In genomic region chr7:13013671-13014070, GRCm38 (mm10) we compare ENCODE assay signal across 27 mouse cellular contexts. TPM values are rescaled to one million over a fixed set of nuclear protein-coding genes. Genes with fewer than 3 reads are reported as not detected.
"Had no signal": no experiment of that assay in that cellular context is flagged by ENCODE, and none has a peak within 500 bp of the region (broad histone marks: within the 10 kb centered on the region; RNA-seq: fewer than 3 reads in every experiment).

No protein-coding gene starts in this region.

- H3K36me3 ChIP-seq: intestine, embryonic 15.5 days; kidney, embryonic 15.5 days; limb, embryonic 12.5 days; limb, embryonic 15.5 days; midbrain, embryonic 10.5 days; midbrain, embryonic 13.5 days; neural tube, embryonic 15.5 days had no signal

- H3K9me3 ChIP-seq: intestine, embryonic 15.5 days; kidney, embryonic 15.5 days; limb, embryonic 12.5 days; limb, embryonic 15.5 days; megakaryocyte, embryonic 14.5 days; midbrain, embryonic 10.5 days; midbrain, embryonic 13.5 days; neural tube, embryonic 15.5 days had no signal

- H3K9ac ChIP-seq: intestine, embryonic 15.5 days; kidney, embryonic 15.5 days; limb, embryonic 12.5 days; limb, embryonic 15.5 days; lung, embryonic 14.5 days; midbrain, embryonic 13.5 days; neural tube, embryonic 15.5 days had no signal

- H3K4me2 ChIP-seq: intestine, embryonic 15.5 days; kidney, embryonic 15.5 days; limb, embryonic 12.5 days; limb, embryonic 15.5 days; lung, embryonic 14.5 days; midbrain, embryonic 13.5 days; neural tube, embryonic 15.5 days had no signal

- DNase-seq: kidney, adult 11 months; kidney, adult 8-10 months; kidney, postnatal 10 days; kidney, postnatal 4 days; left cerebral cortex, postnatal 4 days; lung, embryonic 14.5 days; lung, postnatal 36 days; right cerebral cortex, adult 18-20 months; right cerebral cortex, postnatal 14 days; right cerebral cortex, postnatal 4 days; spleen, adult 18-20 months; thymus, adult 18-20 months; thymus, postnatal 36 days had no signal

- H3K4me3 ChIP-seq: intestine, embryonic 15.5 days; kidney, embryonic 15.5 days; limb, embryonic 12.5 days; limb, embryonic 15.5 days; megakaryocyte, embryonic 14.5 days; midbrain, embryonic 10.5 days; midbrain, embryonic 13.5 days; myocyte; neural tube, embryonic 15.5 days had no signal

- H3K27ac ChIP-seq: intestine, embryonic 15.5 days; kidney, embryonic 15.5 days; limb, embryonic 12.5 days; limb, embryonic 15.5 days; midbrain, embryonic 10.5 days; midbrain, embryonic 13.5 days; neural tube, embryonic 15.5 days had no signal

- ATAC-seq: intestine, embryonic 15.5 days; lung, postnatal 0 days; midbrain, embryonic 13.5 days; midbrain, embryonic 16.5 days had no signal

- H3K27me3 ChIP-seq: intestine, embryonic 15.5 days; kidney, embryonic 15.5 days; limb, embryonic 12.5 days; limb, embryonic 15.5 days; megakaryocyte, embryonic 14.5 days; midbrain, embryonic 13.5 days; neural tube, embryonic 15.5 days had no signal

RNA-seq across cellular contexts. Expression of gene Slc27a5, which starts 15.7 kb away (rescaled TPM):
- total RNA-seq: left cerebral cortex, postnatal 14 days; monocyte, adult 5-6 weeks had no signal
- polyA plus RNA-seq: limb, embryonic 12.5 days; lung, embryonic 14.5 days; lung, postnatal 0 days; myocyte; neural tube, embryonic 11.5 days had no signal
